Mouse (Mus musculus): ENCODE data around the gene Mib2.
"Not testable (repeated sequence)": the region's sequence is repeated elsewhere in the genome, so short reads cannot be mapped to it uniquely, and the experiment has no call there.

Mib2 gene

GRCm38 (mm10) chr4:155668689-155669597 lies at the start of gene Mib2:
Gene Mib2, minus strand, starts transcription at chr4:155669198.
- DNase-seq (ENCODE audit: extremely low spot score, low read depth, low spot score): peak; percentile 89

GRCm38 (mm10) chr4:155710521-155711252 lies 41.7 kb upstream of the Mib2 start:
- DNase-seq (ENCODE audit: extremely low spot score, low read depth, low spot score): no peak

GRCm38 (mm10) chr4:155708988-155709387 lies 40.0 kb upstream of the Mib2 start:
- no peak for DNase-seq (ENCODE audit: extremely low spot score, low read depth, low spot score)

- no peak for DNase-seq (ENCODE audit: extremely low spot score, low read depth, low spot score)
Measured at GRCm38 (mm10) chr4:155708582-155708981, 39.6 kb upstream of the Mib2 start.

DNA sequence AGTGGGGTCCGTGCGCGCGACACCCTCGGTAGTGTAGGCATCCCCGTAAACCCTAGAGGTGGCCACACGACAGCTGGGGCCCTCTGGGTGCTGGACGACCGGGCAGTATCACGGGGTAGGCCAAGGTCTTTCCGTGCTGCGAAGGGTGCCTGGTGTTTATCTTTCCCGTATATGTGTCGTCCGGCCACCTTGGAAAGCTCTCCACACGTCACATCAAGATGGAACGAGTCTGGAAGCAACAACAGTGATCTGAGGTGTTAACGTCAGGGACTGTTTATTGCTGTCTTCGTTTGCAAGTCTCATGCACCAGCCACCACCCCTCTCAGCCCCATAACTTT lies 36.6 kb upstream of the Mib2 start:
- DNase-seq (ENCODE audit: extremely low spot score, low read depth, low spot score): no peak

GRCm38 (mm10) chr4:155704721-155705591 lies 36.0 kb upstream of the Mib2 start, which contains the start of gene Ssu72:
Gene Ssu72, plus strand, starts transcription at chr4:155704800.
- peak; percentile 86 for DNase-seq (ENCODE audit: extremely low spot score, low read depth, low spot score)

DNA sequence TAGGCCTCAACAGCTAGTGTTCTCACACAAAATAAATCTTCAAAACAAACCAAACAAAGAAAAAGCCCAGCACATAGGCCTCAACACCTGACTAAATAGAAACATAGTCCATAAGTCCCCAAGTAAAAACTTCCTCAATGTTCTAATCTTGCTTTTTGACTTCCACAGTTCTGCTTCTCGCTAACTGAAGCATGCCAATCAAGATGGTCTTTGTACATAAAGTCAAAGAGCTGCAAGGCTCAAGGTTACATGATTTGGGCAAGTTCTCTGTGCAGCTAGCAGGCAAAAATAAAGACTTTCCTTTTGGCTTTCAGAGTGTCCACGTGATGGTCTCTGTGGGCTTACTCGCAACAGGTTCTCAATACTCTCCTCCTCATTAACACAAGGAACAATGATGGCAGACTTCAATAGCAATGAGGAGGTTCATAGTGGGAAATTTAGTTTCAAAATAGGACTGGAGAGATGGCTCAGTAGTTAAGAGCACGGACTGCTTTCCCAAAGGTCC lies 34.5 kb upstream of the Mib2 start:
- DNase-seq (ENCODE audit: extremely low spot score, low read depth, low spot score): no peak

DNA sequence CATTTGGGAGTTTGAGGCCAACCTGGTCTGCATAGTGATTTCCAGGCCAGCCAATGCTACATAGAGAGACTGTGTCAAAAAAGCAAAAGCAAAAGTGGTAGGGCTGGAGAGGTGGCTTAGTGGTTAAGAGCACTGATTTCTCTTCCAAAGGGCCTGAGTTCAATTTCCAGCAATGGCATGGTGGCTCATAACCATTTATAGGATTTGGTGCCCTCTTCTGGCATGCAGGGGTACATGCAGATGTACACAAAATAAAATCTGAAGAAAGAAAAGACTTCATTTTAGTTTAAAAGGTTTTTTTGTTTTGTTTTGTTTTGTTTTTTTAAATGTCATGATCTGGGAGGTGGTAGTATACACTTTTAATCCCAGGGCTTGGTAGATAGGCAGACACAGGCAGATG lies 31.4 kb upstream of the Mib2 start:
- DNase-seq (ENCODE audit: extremely low spot score, low read depth, low spot score): no peak

- no peak for DNase-seq (ENCODE audit: extremely low spot score, low read depth, low spot score)
Measured at GRCm38 (mm10) chr4:155696261-155697255, 27.6 kb upstream of the Mib2 start.

- no peak for DNase-seq (ENCODE audit: extremely low spot score, low read depth, low spot score)
Measured at GRCm38 (mm10) chr4:155695531-155696062, 26.6 kb upstream of the Mib2 start.

- DNase-seq (ENCODE audit: extremely low spot score, low read depth, low spot score): no peak
Measured at GRCm38 (mm10) chr4:155694482-155695401, 25.7 kb upstream of the Mib2 start.

GRCm38 (mm10) chr4:155694111-155694481 lies 25.1 kb upstream of the Mib2 start, which contains the start of gene Fndc10:
Gene Fndc10, plus strand, starts transcription at chr4:155694342.
- DNase-seq (ENCODE audit: extremely low spot score, low read depth, low spot score): no peak

DNA sequence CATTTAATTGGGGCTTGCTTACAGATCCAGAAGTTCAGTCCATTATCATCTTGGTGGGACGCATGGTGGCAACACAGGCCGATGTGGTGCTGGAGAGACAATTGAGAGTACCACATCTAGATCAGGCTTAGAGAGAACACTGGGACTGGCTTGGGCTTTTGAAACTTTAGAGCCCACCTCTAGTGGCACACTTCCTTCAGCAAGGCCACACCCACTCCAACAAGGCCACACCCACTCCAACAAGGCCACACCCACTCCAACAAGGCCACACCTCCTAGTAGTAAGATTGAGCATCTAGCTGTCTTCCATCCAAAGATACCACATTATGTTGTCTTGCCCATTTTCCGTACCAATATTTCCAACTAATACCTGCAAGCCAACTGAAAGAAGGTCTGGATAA lies 23.4 kb upstream of the Mib2 start:
- no peak for DNase-seq (ENCODE audit: extremely low spot score, low read depth, low spot score)

DNA sequence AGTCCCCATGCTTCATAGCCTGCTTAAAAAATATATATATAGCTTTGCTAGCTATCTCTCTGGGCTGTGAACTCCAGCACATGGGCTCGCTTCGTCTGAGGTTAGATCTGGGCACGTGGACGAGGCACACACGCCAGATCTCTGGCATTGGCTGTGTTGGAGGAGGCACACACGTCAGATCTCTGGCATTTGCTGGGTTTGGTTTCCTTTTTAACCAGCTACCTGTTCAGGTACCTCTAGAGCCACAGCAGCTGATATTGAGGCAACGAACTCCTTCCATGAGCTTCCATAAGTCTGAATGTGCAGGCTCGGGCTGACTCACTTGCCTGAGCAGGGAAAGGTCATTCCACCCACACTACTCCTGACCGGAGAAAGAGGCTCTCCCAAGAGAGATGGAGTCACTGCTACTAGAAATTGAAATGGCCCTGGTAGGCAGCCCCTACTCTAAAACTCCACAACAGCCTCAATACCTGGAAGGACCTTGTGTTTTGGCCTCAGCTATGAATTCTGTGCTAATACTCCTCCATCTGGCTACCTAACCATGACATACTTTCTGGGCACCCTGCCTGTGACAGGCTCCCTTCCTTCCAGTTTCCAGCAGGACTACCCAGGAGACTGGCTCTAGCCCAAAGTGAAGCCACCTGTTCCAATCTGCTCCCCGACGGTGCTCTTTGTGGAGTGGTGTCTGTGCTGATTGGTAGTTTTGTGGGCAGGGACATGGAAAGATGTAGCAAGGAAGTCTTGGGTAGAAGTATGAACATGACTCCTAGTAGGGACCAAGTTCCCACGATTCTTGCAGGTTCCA lies 21.8 kb upstream of the Mib2 start:
- no peak for DNase-seq (ENCODE audit: extremely low spot score, low read depth, low spot score)

- DNase-seq (ENCODE audit: extremely low spot score, low read depth, low spot score): not testable (repeated sequence)
Measured at GRCm38 (mm10) chr4:155687764-155688163, 18.8 kb upstream of the Mib2 start.

DNA sequence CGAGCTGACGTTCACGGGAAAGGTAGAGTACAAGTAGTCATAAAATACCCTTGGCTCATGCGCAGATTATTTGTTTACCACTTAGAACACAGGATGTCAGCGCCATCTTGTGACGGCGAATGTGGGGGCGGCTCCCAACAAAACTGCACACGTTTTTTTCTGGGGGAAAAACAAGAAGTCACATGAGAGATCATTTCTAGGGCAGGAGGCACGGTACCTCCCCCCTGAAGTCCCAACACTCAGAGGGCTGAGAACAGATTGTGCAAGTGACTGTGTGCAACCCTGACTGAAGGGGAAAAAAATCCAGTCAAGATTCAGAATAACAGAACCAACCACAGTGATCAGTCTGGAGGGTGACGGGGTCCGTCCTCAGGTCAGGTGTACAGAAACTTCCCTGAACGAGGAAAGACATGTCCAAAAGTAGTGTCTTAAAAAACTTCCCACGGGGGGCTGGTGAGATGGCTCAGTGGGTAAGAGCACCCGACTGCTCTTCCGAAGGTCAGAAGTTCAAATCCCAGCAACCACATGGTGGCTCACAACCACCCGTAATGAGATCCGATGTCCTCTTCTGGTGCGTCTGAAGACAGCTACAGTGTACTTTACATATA lies 14.8 kb upstream of the Mib2 start:
- DNase-seq (ENCODE audit: extremely low spot score, low read depth, low spot score): not testable (repeated sequence)

GRCm38 (mm10) chr4:155675991-155676390 lies 7.0 kb upstream of the Mib2 start:
- no peak for DNase-seq (ENCODE audit: extremely low spot score, low read depth, low spot score)

Data from hindlimb bud, embryonic 11.5 days (tissue).